Mouse (Mus musculus) E14TG2a.4 (cell line): Measurements from ENCODE around the gene Camk1.

Source experiments
- H3K27me3 ChIP-seq: 2 replicates; pipeline ENCODE4 v1.6.1; 2014; ENCODE audit warnings: low read length, control low read depth; ENCODE audit not compliant: insufficient read depth
- H3K36me3 ChIP-seq: 2 replicates; pipeline ENCODE4 v1.6.1; 2014; ENCODE audit warnings: low read length, control low read depth; ENCODE audit not compliant: insufficient read depth
- H3K4me1 ChIP-seq: replicated peaks from 2 replicates; pipeline ENCODE4 v1.6.1; 2014; ENCODE audit warnings: low read depth, low read length, control low read depth
- H3K4me3 ChIP-seq: replicated peaks from 2 replicates; pipeline ENCODE4 v1.5.1; 2014; ENCODE audit warnings: mild to moderate bottlenecking, low read length
- H3K9me3 ChIP-seq: 2 replicates; pipeline ENCODE4 v1.6.1; 2014; ENCODE audit warnings: low read length, control low read depth
- CTCF ChIP-seq: conservative IDR thresholded peaks from 2 replicates; pipeline ENCODE4 v1.5.1; 2014; ENCODE audit warnings: low read length
- NANOG ChIP-seq: IDR thresholded peaks from 2 replicates; pipeline ENCODE4 v1.6.1; 2014; ENCODE audit warnings: borderline replicate concordance, low read length, mixed read lengths
- POU5F1 ChIP-seq: IDR thresholded peaks from 2 replicates; pipeline ENCODE4 v1.6.1; 2014; ENCODE audit warnings: low read length, borderline replicate concordance

The Camk1 gene

DNA sequence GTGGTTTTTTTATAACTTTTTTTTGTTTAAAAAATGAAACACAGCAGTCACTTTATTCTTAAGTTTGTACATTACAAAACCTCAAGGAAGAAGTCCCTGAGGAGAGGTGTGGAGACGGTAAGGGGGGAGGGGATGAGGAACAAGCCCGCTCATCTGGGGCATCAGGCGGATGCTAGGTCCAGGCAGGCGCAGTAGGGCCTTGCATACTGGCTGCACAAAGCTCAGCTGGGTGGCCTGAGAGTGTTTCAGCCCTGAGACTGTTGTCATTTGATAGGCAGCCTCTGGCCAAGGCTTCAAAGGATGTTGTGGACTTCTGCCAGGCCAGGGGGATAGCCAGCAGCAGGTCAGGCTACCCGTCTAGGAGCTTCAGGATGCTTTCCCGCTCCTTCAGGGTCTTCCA, 22.9 kb upstream of the Camk1 start:
- Histone ChIP-seq H3K4me3 (peak overlapping the region; percentile 76), H3K27me3 (no peaks in the 10 kb centered on the region), H3K9me3 (no peaks in the 10 kb centered on the region), H3K36me3 (peaks cover 38% of the 10 kb centered on the region), H3K4me1 (peaks cover 76% of the 10 kb centered on the region)
- TF ChIP-seq POU5F1 (no peak), CTCF (no peak), NANOG (no peak)

DNA sequence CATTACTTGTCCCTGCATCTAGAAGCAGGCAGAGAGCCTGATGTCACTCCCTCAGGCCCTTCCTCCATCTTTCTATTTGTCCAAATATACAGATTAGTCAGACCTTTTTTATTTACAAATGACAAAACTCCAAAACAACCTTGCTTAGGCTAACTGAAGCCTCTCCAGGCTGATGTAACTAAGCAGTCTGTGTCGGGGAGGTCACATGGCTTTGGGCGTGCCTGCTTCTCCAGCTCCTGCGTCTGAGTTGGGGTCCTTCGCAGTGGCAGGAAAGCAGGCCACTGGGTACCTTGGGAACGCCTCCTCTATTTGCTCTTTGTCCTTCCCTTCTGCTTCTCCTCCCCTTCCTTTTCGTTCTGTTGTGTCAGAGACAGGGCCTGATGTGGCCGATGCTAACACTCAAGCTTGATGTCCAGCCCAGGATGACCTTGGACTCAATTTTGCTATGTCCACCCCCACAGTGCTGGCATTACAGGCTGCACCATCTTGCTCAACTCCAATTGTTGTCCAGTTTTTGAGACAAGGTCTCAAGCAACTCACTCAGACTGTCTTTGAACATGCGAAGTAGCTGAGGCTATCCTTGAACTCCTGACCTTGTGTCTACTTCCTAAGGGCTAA, 20.8 kb upstream of the Camk1 start:
- Histone ChIP-seq H3K36me3 (peaks cover 18% of the 10 kb centered on the region), H3K4me3 (peak overlapping the region; percentile 26; the same call in 1 of the 2 replicates), H3K4me1 (peaks cover 69% of the 10 kb centered on the region), H3K27me3 (no peaks in the 10 kb centered on the region), H3K9me3 (no peaks in the 10 kb centered on the region)
- TF ChIP-seq POU5F1, result no peak
- TF ChIP-seq NANOG, result no peak
- no peak for TF ChIP-seq CTCF

DNA sequence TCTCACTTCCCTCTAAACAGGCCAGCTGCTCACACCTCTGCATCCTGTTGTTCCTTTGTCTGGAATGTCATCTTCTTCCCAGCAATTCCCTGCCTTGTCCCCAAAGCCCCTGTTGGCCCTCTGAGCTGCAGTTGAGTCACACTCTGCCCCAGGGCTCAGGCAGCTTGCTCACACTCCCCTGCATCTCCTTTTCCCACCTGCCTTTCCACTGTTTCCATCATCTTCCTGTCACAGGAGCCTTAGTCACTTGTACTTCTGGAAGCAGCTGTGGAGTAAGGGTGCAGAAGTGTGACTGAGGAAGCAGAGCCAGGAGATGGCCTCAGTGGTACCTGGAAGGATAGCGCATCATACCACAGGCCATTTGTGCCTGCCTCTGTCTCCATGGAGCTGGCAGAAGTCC, 18.5 kb upstream of the Camk1 start:
- H3K4me1 ChIP-seq, result peaks cover 50% of the 10 kb centered on the region
- TF ChIP-seq CTCF, result no peak
- no peak for TF ChIP-seq NANOG
- no peak for TF ChIP-seq POU5F1
- peaks cover 6% of the 10 kb centered on the region; the same call in 1 of the 2 replicates for H3K36me3 ChIP-seq
- H3K27me3 ChIP-seq, result no peaks in the 10 kb centered on the region
- no peaks in the 10 kb centered on the region for H3K9me3 ChIP-seq
- no peak overlapping the region for H3K4me3 ChIP-seq

DNA sequence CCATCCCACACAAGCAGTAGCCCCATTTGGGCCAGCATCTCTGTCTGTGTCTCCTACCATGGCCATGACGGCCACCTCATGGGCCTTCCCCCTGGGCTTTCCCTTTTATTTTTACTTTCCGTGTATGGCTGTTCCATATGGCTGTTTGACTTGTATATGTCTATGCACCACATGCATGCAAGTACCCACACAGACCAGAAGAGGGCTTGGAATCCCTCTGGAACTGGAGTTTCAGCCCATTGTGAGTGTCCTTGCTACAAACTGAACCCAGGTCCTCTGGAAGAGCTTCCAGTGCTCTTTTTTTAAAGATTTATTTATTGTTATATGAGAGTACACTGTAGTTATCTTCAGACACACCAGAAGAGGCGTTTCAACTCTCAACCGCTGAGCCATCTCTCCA, 17.7 kb upstream of the Camk1 start:
- peaks cover 42% of the 10 kb centered on the region for H3K4me1 ChIP-seq
- TF ChIP-seq NANOG, result no peak
- TF ChIP-seq CTCF, result peak; percentile 36
- no peak overlapping the region for H3K4me3 ChIP-seq
- H3K36me3 ChIP-seq, result no peaks in the 10 kb centered on the region
- no peaks in the 10 kb centered on the region for H3K27me3 ChIP-seq
- no peaks in the 10 kb centered on the region for H3K9me3 ChIP-seq

DNA sequence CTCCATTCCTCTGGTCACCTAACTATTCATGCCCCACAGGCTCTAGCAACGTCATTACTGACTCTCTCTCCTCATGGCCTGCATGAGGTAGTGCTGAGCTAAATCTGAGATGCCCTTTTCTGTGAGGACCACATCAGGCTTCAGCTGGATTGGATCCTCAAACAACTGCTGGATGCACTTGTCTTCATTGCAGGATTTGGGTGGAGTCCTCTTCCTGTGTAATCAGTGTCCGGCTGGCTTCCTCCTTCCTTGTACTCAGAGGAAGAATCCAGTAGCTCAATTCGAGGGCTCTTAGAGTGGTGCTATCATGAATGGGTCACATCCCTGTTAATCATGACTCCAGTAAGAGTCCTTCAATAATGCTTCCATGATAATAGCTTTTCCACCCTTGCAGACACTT, 9.9 kb upstream of the Camk1 start:
- Histone ChIP-seq H3K36me3 (no peaks in the 10 kb centered on the region), H3K27me3 (no peaks in the 10 kb centered on the region), H3K9me3 (no peaks in the 10 kb centered on the region), H3K4me1 (peaks cover 40% of the 10 kb centered on the region), H3K4me3 (no peak overlapping the region)
- TF ChIP-seq POU5F1 (no peak), NANOG (no peak), CTCF (no peak)

DNA sequence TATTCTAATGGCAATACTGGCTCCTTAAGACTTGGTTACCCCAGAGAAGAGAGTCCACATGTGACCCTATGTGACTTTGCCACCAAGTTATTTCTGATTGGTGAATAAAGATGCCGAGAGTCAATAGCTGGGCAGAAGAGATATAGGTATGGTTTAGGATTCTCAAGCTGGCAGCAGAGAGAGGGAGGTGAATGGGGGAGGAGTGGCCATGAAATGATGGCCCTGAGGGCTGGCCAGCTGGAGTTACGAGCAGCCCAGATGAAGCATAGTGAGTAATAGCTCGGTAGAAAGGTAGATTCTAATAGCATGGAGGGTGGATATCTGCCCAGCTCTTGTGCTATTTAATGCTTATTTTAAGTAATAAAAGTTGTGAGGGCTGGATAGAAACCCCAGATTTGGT, 9.0 kb upstream of the Camk1 start:
- H3K36me3 ChIP-seq, result no peaks in the 10 kb centered on the region
- H3K27me3 ChIP-seq, result no peaks in the 10 kb centered on the region
- no peaks in the 10 kb centered on the region for H3K9me3 ChIP-seq
- TF ChIP-seq POU5F1 (no peak), NANOG (no peak), CTCF (no peak)
- no peak overlapping the region for H3K4me3 ChIP-seq
- peaks cover 36% of the 10 kb centered on the region for H3K4me1 ChIP-seq

DNA sequence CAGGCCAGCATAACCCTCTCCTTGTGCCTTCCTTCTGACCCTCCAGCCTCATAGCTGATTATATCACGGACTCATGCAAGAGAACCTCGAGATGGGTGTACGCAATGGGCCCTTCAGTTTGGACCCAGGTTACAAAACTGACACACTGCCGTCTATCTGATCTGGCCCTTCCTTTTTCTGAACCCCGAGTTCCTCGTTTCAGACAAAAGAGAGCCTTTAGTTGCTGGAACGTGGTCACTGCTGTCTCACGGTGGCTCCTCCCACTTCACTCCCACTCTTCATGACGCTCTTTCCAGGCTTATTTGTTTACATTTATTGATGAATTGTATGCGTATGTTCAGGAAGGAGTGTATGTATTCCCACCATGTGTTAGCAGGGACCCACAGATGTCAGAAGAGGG, 7.9 kb upstream of the Camk1 start:
- no peaks in the 10 kb centered on the region for H3K36me3 ChIP-seq
- TF ChIP-seq CTCF (no peak), POU5F1 (no peak), NANOG (no peak)
- H3K4me3 ChIP-seq, result no peak overlapping the region
- H3K9me3 ChIP-seq, result no peaks in the 10 kb centered on the region
- H3K4me1 ChIP-seq, result peaks cover 41% of the 10 kb centered on the region
- no peaks in the 10 kb centered on the region for H3K27me3 ChIP-seq

DNA sequence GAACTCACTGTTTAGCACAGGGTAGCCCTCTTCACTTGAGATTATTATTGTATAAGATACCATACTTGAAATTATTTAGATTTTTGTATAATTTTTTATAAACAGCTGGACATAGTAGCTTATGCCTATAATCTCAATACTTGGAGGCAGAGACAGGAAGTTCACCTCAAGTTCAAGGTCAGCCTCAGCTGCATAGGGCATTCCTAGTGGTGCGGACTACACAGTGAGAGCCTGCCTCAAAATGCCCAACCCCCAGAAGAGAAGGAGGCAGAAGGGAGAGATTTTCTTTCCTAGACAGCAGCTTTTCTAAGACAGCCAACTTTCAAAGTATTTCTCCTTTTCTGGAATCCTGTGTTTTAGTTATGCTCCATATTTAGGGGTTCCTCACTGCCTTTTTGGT, 7.4 kb upstream of the Camk1 start:
- no peaks in the 10 kb centered on the region for H3K9me3 ChIP-seq
- TF ChIP-seq CTCF (no peak), POU5F1 (no peak)
- H3K36me3 ChIP-seq, result no peaks in the 10 kb centered on the region
- peaks cover 42% of the 10 kb centered on the region for H3K4me1 ChIP-seq
- H3K4me3 ChIP-seq, result no peak overlapping the region
- no peaks in the 10 kb centered on the region for H3K27me3 ChIP-seq

DNA sequence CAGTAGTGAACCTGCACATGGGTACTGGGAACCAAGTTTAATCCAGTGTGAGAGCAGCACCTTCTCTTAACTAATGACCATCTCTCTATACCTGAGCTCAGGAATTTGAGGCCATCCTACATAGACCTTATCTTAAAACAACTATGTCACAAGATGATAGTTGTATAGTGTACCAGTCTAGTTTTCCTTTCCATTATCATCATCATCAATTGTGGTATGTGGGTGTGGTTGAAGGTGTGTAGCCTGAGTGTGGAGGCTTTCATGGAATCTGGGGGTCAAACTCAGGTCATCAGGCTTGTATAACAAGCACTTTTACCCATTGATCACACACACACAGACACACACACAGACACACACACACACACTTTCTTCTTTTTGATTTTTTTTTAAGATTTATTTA, 6.8 kb upstream of the Camk1 start:
- Histone ChIP-seq H3K4me3 (no peak overlapping the region), H3K27me3 (no peaks in the 10 kb centered on the region), H3K36me3 (no peaks in the 10 kb centered on the region), H3K9me3 (no peaks in the 10 kb centered on the region), H3K4me1 (peaks cover 38% of the 10 kb centered on the region)
- no peak for TF ChIP-seq NANOG
- TF ChIP-seq POU5F1, result no peak
- no peak for TF ChIP-seq CTCF

DNA sequence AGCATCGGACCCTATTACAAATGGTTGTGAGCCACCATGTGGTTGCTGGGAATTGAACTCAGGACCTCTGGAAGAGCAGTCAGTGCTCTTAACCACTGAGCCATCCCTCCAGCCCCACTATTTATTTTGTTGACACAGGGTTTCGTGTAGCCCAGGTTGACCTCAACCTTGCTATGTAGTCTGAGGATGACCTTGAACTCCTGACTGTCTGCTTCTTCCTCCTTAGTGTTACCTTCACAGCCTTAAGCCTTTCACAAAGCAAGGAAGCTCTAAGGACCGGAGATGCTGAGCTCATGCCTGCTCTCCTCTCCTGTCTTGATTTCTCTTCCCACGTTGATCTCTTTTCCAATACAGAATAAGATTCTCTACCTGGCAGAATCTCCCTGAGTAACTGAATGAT, 3.1 kb upstream of the Camk1 start:
- Histone ChIP-seq H3K4me3 (no peak overlapping the region), H3K9me3 (no peaks in the 10 kb centered on the region), H3K4me1 (peaks cover 52% of the 10 kb centered on the region), H3K27me3 (peaks cover 7% of the 10 kb centered on the region; the same call in 1 of the 2 replicates), H3K36me3 (no peaks in the 10 kb centered on the region)
- TF ChIP-seq NANOG (no peak), POU5F1 (no peak), CTCF (no peak)
